Mouse (Mus musculus) thymus, adult 2 months (tissue): ENCODE measurements around the gene Atad5. TPM values are rescaled to one million over a fixed set of nuclear protein-coding genes. Genes with fewer than 3 reads are reported as not detected.
A peak's percentile ranks its signal among the peaks of the same experiment; 100 is the strongest.

ENCODE experiments used
- DNase-seq: peaks from one replicate; pipeline ENCODE4 v3.0.0; 2021
- H3K27ac ChIP-seq: fragments of 200-500 bp; 2 replicates; pipeline ENCODE4 v1.5.1; 2012; ENCODE audit warnings: low read length, control low read depth; ENCODE audit not compliant: control insufficient read depth, insufficient read depth
- H3K27me3 ChIP-seq: fragments of 200-500 bp; 2 replicates; pipeline ENCODE4 v1.6.1; 2012; ENCODE audit warnings: mild to moderate bottlenecking, low read length, moderate library complexity, mixed read lengths; ENCODE audit not compliant: control insufficient read depth, insufficient read depth
- H3K36me3 ChIP-seq: fragments of 200-500 bp; 2 replicates; pipeline ENCODE4 v1.6.1; 2012; ENCODE audit warnings: mild to moderate bottlenecking, low read length, moderate library complexity; ENCODE audit not compliant: control insufficient read depth, insufficient read depth
- H3K4me1 ChIP-seq: fragments of 200-500 bp; replicated peaks from 2 replicates; pipeline ENCODE4 v1.6.1; 2012; ENCODE audit warnings: low read length; ENCODE audit not compliant: control insufficient read depth, insufficient read depth
- H3K4me3 ChIP-seq: fragments of 200-500 bp; 2 replicates; pipeline ENCODE4 v1.5.1; 2012; ENCODE audit warnings: mild to moderate bottlenecking, low read length, control low read depth, moderate library complexity; ENCODE audit not compliant: control insufficient read depth, insufficient read depth
- CTCF ChIP-seq: fragments of 200-500 bp; IDR thresholded peaks from 2 replicates; pipeline ENCODE4 v1.5.1; 2012; ENCODE audit warnings: mild to moderate bottlenecking, control low read depth, low read length, moderate library complexity, borderline replicate concordance; ENCODE audit not compliant: control insufficient read depth, poor library complexity, insufficient read depth; ENCODE audit errors: extremely low read depth
- POLR2A ChIP-seq: fragments of 200-500 bp; IDR thresholded peaks from 2 replicates; pipeline ENCODE4 v1.6.1; 2012; ENCODE audit warnings: mild to moderate bottlenecking, low read length, control low read depth, moderate library complexity; ENCODE audit not compliant: control insufficient read depth, poor library complexity, insufficient read depth; ENCODE audit errors: extremely low read depth
- WGBS: fragments of 180-500 bp; shearing (Covaris S2); methylation state at CpG from one replicate; pipeline ENCODE4 v1.1.7; 2018; 5-methylcytosine and 5-hydroxymethylcytosine counted together
- polyA plus RNA-seq: library from polyadenylated mRNA; depleted of rRNA; stranded (reverse); fragments of >200 nt; gene quantifications from 2 replicates; pipeline ENCODE4 v1.2.3, GENCODE M21; 2012

Atad5 gene
- polyA plus RNA-seq, 1 experiment: 3.6 TPM

GRCm38 (mm10) chr11:80153857-80154495 lies 64.8 kb downstream of the Atad5 start, which contains the start of gene Adap2:
Adap2 (plus strand) TSS chr11:80154105.
- 1% methylated on average over 47 of the region's 47 CpGs for WGBS
- TF ChIP-seq CTCF: no peak; the same call in 1 of the 2 replicates
- 0 out of 2 replicates have a peak, but pooled peaks have one; percentile 9 for TF ChIP-seq POLR2A
- peak within 1 kb of the TSS; percentile 65 for H3K4me3 ChIP-seq
- peaks cover 6% of the 10 kb centered on the region; the same call in 1 of the 2 replicates for H3K4me1 ChIP-seq
- H3K36me3 ChIP-seq: no peaks in the 10 kb centered on the region
- H3K27me3 ChIP-seq: peaks cover 8% of the 10 kb centered on the region; the same call in 1 of the 2 replicates
- no peak within 1 kb of the TSS for H3K27ac ChIP-seq
- DNase-seq: peak; percentile 86

- no peak for DNase-seq
- 48% methylated on average over 25 of the region's 25 CpGs for WGBS
- peak overlapping the region; percentile 65 for H3K4me3 ChIP-seq
- H3K27ac ChIP-seq: no peak overlapping the region
- H3K4me1 ChIP-seq: peaks cover 6% of the 10 kb centered on the region; the same call in 1 of the 2 replicates
- 0 out of 2 replicates have a peak, but pooled peaks have one; percentile 4 for TF ChIP-seq POLR2A
- no peak for TF ChIP-seq CTCF
- peaks cover 8% of the 10 kb centered on the region; the same call in 1 of the 2 replicates for H3K27me3 ChIP-seq
- no peaks in the 10 kb centered on the region for H3K36me3 ChIP-seq
Observed at GRCm38 (mm10) chr11:80154501-80154900, 65.3 kb downstream of the Atad5 start.

DNA sequence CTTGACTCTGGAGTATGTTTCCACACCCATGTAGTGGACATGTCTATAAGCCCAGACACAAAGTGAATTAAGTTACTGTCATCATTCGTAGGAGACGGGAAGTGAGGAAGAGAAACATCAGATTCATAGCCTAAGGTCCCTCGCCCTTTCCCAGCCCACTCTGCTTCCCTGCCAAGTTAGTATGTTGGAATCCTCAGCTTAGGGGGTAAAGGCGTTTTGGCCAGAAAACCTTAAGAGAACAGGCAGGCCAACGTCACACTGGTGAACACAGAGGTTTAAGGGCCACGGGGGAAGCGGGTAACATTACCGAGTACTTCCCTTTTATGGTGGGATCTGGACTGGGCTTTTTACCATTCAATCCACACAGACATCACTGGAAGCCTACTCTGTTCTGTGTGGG lies 66.3 kb downstream of the Atad5 start:
- WGBS: 69% methylated on average over 8 of the region's 8 CpGs
- peaks cover 6% of the 10 kb centered on the region; the same call in 1 of the 2 replicates for H3K4me1 ChIP-seq
- H3K36me3 ChIP-seq: no peaks in the 10 kb centered on the region
- DNase-seq: no peak
- TF ChIP-seq POLR2A (no peak), CTCF (no peak)
- peaks cover 8% of the 10 kb centered on the region; the same call in 1 of the 2 replicates for H3K27me3 ChIP-seq
- H3K27ac ChIP-seq: no peak overlapping the region
- H3K4me3 ChIP-seq: no peak overlapping the region

DNA sequence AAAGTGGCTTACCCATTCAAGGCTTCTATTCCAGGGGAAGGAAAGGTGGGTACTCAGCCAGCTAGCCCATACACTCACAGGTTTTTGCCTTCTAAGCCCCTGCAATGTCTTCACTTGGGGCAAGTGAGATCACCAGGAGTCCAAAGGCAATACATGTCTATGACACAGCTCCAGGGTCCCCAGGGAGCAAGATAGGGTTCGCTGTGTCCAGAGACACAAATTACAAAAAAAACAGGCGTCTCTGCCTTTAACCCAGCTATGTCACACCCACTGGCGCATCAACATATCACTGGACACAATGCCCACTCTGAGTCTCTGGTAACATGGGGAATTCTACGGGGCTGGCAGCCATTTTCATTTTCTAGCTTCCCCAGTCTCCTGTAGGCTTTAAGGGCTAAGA lies 66.8 kb downstream of the Atad5 start:
- Histone ChIP-seq H3K27ac (no peak overlapping the region), H3K4me1 (peaks cover 6% of the 10 kb centered on the region; the same call in 1 of the 2 replicates), H3K36me3 (no peaks in the 10 kb centered on the region), H3K27me3 (peaks cover 8% of the 10 kb centered on the region; the same call in 1 of the 2 replicates), H3K4me3 (no peak overlapping the region)
- DNase-seq: no peak
- TF ChIP-seq CTCF (no peak), POLR2A (no peak)
- 93% methylated on average over 4 of the region's 4 CpGs for WGBS

DNA sequence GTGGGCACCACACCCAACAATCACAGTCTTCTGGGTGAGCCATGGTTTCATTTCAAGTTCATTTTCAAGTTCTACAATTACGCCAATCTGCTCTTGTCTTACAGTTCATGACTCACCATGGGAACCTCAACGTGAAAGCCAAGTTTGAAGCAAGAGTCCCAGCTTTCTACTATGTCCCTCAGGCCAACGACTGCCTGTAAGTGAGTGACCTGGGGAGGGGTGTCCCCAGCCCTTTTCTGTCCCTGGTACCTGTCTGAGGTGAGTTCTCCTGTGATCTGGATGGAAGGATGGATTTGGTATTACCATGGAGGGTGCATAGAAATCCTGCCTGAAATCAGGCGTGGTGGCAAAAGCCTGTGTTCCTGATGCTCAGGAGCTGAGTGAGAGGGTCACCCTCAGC lies 67.6 kb downstream of the Atad5 start:
- peaks cover 6% of the 10 kb centered on the region; the same call in 1 of the 2 replicates for H3K4me1 ChIP-seq
- WGBS: 88% methylated on average over 4 of the region's 4 CpGs
- no peak overlapping the region for H3K27ac ChIP-seq
- H3K4me3 ChIP-seq: no peak overlapping the region
- TF ChIP-seq POLR2A: no peak
- no peak for TF ChIP-seq CTCF
- no peak for DNase-seq
- no peaks in the 10 kb centered on the region for H3K36me3 ChIP-seq
- peaks cover 8% of the 10 kb centered on the region; the same call in 1 of the 2 replicates for H3K27me3 ChIP-seq

DNA sequence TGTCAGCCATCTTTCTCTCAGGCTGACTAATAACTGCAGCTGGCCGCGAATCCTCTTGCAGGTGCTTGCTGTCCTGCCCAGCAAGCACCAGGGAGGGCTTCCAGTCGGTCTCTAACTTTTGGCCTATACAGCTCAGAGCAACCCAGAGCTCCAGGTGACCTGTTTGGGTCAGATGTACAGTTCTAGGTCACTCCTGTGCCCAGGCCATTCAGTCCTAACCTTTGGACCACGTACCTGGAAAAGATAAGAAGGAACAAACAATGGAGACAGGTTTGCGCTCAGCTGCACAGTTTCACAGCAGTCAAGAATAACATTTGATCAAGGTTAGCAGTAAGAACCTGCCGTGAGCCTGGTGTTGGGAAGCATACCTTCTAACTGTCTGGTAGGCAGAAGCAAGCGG lies 69.8 kb downstream of the Atad5 start:
- Histone ChIP-seq H3K36me3 (no peaks in the 10 kb centered on the region), H3K4me3 (no peak overlapping the region), H3K27ac (no peak overlapping the region), H3K27me3 (peaks cover 7% of the 10 kb centered on the region; the same call in 1 of the 2 replicates), H3K4me1 (peaks cover 5% of the 10 kb centered on the region; the same call in 1 of the 2 replicates)
- WGBS: 93% methylated on average over 7 of the region's 7 CpGs
- TF ChIP-seq POLR2A (no peak), CTCF (no peak)
- DNase-seq: no peak
